Mouse (Mus musculus): Measurements from ENCODE around the gene Prrc2b. TPM values are rescaled to one million over a fixed set of nuclear protein-coding genes. Genes with fewer than 3 reads are reported as not detected.

Prrc2b gene
- polyA plus RNA-seq (2012; rRNA removed) = 5.5 and 5.7 TPM in 2 replicates

- Histone ChIP-seq H3K36me3 (ENCODE audit: control insufficient read depth, insufficient read depth, low read length) (no peaks in the 10 kb centered on the region), H3K4me1 (ENCODE audit: control insufficient read depth, insufficient read depth, low read length) (peaks cover 3% of the 10 kb centered on the region; the same call in 1 of the 2 replicates), H3K4me3 (ENCODE audit: control insufficient read depth, low read depth, low read length) (peak within 1 kb of the TSS; percentile 87), H3K27me3 (ENCODE audit: control insufficient read depth, insufficient read depth, low read length) (no peaks in the 10 kb centered on the region), H3K27ac (ENCODE audit: control insufficient read depth, insufficient read depth, low read depth, low read length) (peak within 1 kb of the TSS; percentile 82)
- TF ChIP-seq CTCF (IDR thresholded peaks at IDR 0.05; ENCODE audit: control insufficient read depth, insufficient read depth, insufficient replicate concordance, low read depth, low read length) = no peak
- TF ChIP-seq POLR2A (IDR thresholded peaks at IDR 0.05; ENCODE audit: control insufficient read depth, low read depth, low read length) = no peak
These were observed at the start of gene Prrc2b for GRCm38 (mm10) chr2:32150924-32151659. Gene Prrc2b, plus strand, starts transcription at chr2:32151082.

GRCm38 (mm10) chr2:32102944-32103343 lies 47.9 kb upstream of the Prrc2b start:
- Histone ChIP-seq H3K27ac (ENCODE audit: control insufficient read depth, insufficient read depth, low read depth, low read length) (no peak overlapping the region), H3K36me3 (ENCODE audit: control insufficient read depth, insufficient read depth, low read length) (no peaks in the 10 kb centered on the region), H3K4me1 (ENCODE audit: control insufficient read depth, insufficient read depth, low read length) (no peaks in the 10 kb centered on the region; the same call in 1 of the 2 replicates), H3K4me3 (ENCODE audit: control insufficient read depth, low read depth, low read length) (no peak overlapping the region), H3K27me3 (ENCODE audit: control insufficient read depth, insufficient read depth, low read length) (no peaks in the 10 kb centered on the region)
- TF ChIP-seq POLR2A (IDR thresholded peaks at IDR 0.05; ENCODE audit: control insufficient read depth, low read depth, low read length) = no peak
- no peak for TF ChIP-seq CTCF (IDR thresholded peaks at IDR 0.05; ENCODE audit: control insufficient read depth, insufficient read depth, insufficient replicate concordance, low read depth, low read length)

GRCm38 (mm10) chr2:32103557-32103956 lies 47.3 kb upstream of the Prrc2b start:
- Histone ChIP-seq H3K4me1 (ENCODE audit: control insufficient read depth, insufficient read depth, low read length) (no peaks in the 10 kb centered on the region; the same call in 1 of the 2 replicates), H3K4me3 (ENCODE audit: control insufficient read depth, low read depth, low read length) (no peak overlapping the region), H3K27ac (ENCODE audit: control insufficient read depth, insufficient read depth, low read depth, low read length) (no peak overlapping the region), H3K27me3 (ENCODE audit: control insufficient read depth, insufficient read depth, low read length) (no peaks in the 10 kb centered on the region), H3K36me3 (ENCODE audit: control insufficient read depth, insufficient read depth, low read length) (no peaks in the 10 kb centered on the region)
- TF ChIP-seq POLR2A (IDR thresholded peaks at IDR 0.05; ENCODE audit: control insufficient read depth, low read depth, low read length) (no peak), CTCF (IDR thresholded peaks at IDR 0.05; ENCODE audit: control insufficient read depth, insufficient read depth, insufficient replicate concordance, low read depth, low read length) (no peak)

- no peaks in the 10 kb centered on the region for H3K36me3 ChIP-seq (ENCODE audit: control insufficient read depth, insufficient read depth, low read length)
- no peaks in the 10 kb centered on the region for H3K27me3 ChIP-seq (ENCODE audit: control insufficient read depth, insufficient read depth, low read length)
- H3K4me1 ChIP-seq (ENCODE audit: control insufficient read depth, insufficient read depth, low read length) = no peaks in the 10 kb centered on the region; the same call in 1 of the 2 replicates
- H3K4me3 ChIP-seq (ENCODE audit: control insufficient read depth, low read depth, low read length) = no peak overlapping the region
- no peak overlapping the region for H3K27ac ChIP-seq (ENCODE audit: control insufficient read depth, insufficient read depth, low read depth, low read length)
- no peak for TF ChIP-seq CTCF (IDR thresholded peaks at IDR 0.05; ENCODE audit: control insufficient read depth, insufficient read depth, insufficient replicate concordance, low read depth, low read length)
- no peak for TF ChIP-seq POLR2A (IDR thresholded peaks at IDR 0.05; ENCODE audit: control insufficient read depth, low read depth, low read length)
These were observed 46.8 kb upstream of the Prrc2b start for GRCm38 (mm10) chr2:32104122-32104521.

GRCm38 (mm10) chr2:32105117-32105913 lies 45.6 kb upstream of the Prrc2b start:
- no peak overlapping the region for H3K4me3 ChIP-seq (ENCODE audit: control insufficient read depth, low read depth, low read length)
- H3K4me1 ChIP-seq (ENCODE audit: control insufficient read depth, insufficient read depth, low read length) = no peaks in the 10 kb centered on the region; the same call in 1 of the 2 replicates
- H3K36me3 ChIP-seq (ENCODE audit: control insufficient read depth, insufficient read depth, low read length) = no peaks in the 10 kb centered on the region
- no peak overlapping the region for H3K27ac ChIP-seq (ENCODE audit: control insufficient read depth, insufficient read depth, low read depth, low read length)
- no peak for TF ChIP-seq CTCF (IDR thresholded peaks at IDR 0.05; ENCODE audit: control insufficient read depth, insufficient read depth, insufficient replicate concordance, low read depth, low read length)
- no peak for TF ChIP-seq POLR2A (IDR thresholded peaks at IDR 0.05; ENCODE audit: control insufficient read depth, low read depth, low read length)
- no peaks in the 10 kb centered on the region for H3K27me3 ChIP-seq (ENCODE audit: control insufficient read depth, insufficient read depth, low read length)

GRCm38 (mm10) chr2:32105930-32106329 lies 45.0 kb upstream of the Prrc2b start:
- H3K36me3 ChIP-seq (ENCODE audit: control insufficient read depth, insufficient read depth, low read length) = no peaks in the 10 kb centered on the region
- H3K27ac ChIP-seq (ENCODE audit: control insufficient read depth, insufficient read depth, low read depth, low read length) = no peak overlapping the region
- no peaks in the 10 kb centered on the region; the same call in 1 of the 2 replicates for H3K4me1 ChIP-seq (ENCODE audit: control insufficient read depth, insufficient read depth, low read length)
- no peak overlapping the region for H3K4me3 ChIP-seq (ENCODE audit: control insufficient read depth, low read depth, low read length)
- no peaks in the 10 kb centered on the region for H3K27me3 ChIP-seq (ENCODE audit: control insufficient read depth, insufficient read depth, low read length)
- TF ChIP-seq CTCF (IDR thresholded peaks at IDR 0.05; ENCODE audit: control insufficient read depth, insufficient read depth, insufficient replicate concordance, low read depth, low read length) (no peak), POLR2A (IDR thresholded peaks at IDR 0.05; ENCODE audit: control insufficient read depth, low read depth, low read length) (no peak)

- H3K27me3 ChIP-seq (ENCODE audit: control insufficient read depth, insufficient read depth, low read length) = no peaks in the 10 kb centered on the region
- TF ChIP-seq POLR2A (IDR thresholded peaks at IDR 0.05; ENCODE audit: control insufficient read depth, low read depth, low read length) = no peak
- no peak for TF ChIP-seq CTCF (IDR thresholded peaks at IDR 0.05; ENCODE audit: control insufficient read depth, insufficient read depth, insufficient replicate concordance, low read depth, low read length)
- no peak overlapping the region for H3K4me3 ChIP-seq (ENCODE audit: control insufficient read depth, low read depth, low read length)
- H3K4me1 ChIP-seq (ENCODE audit: control insufficient read depth, insufficient read depth, low read length) = no peaks in the 10 kb centered on the region
- no peaks in the 10 kb centered on the region for H3K36me3 ChIP-seq (ENCODE audit: control insufficient read depth, insufficient read depth, low read length)
- no peak overlapping the region for H3K27ac ChIP-seq (ENCODE audit: control insufficient read depth, insufficient read depth, low read depth, low read length)
These were observed 39.6 kb upstream of the Prrc2b start for GRCm38 (mm10) chr2:32111268-32111667.

All from testis, adult 2 months (tissue).